Mouse (Mus musculus) thymus, adult 2 months (tissue): ENCODE results near the gene St13.

Experiments
- CTCF ChIP-seq: fragments of 200-500 bp; IDR thresholded peaks from 2 replicates; pipeline ENCODE4 v1.5.1; 2012; ENCODE audit warnings: mild to moderate bottlenecking, control low read depth, low read length, moderate library complexity, borderline replicate concordance; ENCODE audit not compliant: control insufficient read depth, poor library complexity, insufficient read depth; ENCODE audit errors: extremely low read depth
- POLR2A ChIP-seq: fragments of 200-500 bp; IDR thresholded peaks from 2 replicates; pipeline ENCODE4 v1.6.1; 2012; ENCODE audit warnings: mild to moderate bottlenecking, low read length, control low read depth, moderate library complexity; ENCODE audit not compliant: control insufficient read depth, poor library complexity, insufficient read depth; ENCODE audit errors: extremely low read depth

DNA sequence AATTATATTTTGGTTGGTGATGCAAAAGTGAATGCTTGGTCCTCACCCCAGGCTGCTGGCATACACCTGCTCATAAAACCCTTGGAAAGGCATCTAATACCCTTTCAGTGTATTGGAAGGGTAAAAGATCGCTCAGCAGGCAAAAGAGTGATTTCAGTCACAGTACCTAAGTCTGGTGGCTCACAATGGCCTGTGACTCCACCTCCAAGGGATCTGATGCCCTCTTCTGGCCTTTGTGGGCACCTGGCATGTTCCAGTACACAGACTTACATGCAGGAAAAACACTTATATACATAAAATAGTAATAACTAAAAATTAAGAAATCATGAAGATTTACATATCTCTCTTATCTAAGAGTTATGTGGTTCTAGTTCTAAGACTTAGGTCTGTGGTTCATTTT, 47.2 kb downstream of the St13 start:
- TF ChIP-seq CTCF (no peak), POLR2A (no peak)
